Mouse (Mus musculus) layer of hippocampus, adult 2 months (tissue): ENCODE data around the gene Cnnm3. TPM values are rescaled to one million over a fixed set of nuclear protein-coding genes. Genes with fewer than 3 reads are reported as not detected.
A peak's percentile ranks its signal among the peaks of the same experiment; 100 is the strongest.

ENCODE experiments used
- DNase-seq, 2 experiments: peaks; one replicate each; pipeline ENCODE4 v3.0.0; 2022; ENCODE audit warnings: low spot score in 2 of 2
- H3K27ac ChIP-seq: fragments of 200-600 bp; 2 replicates; pipeline ENCODE4 v1.8.1; 2022
- H3K4me3 ChIP-seq: fragments of 200-600 bp; 2 replicates; pipeline ENCODE4 v1.8.1; 2022; ENCODE audit warnings: mild to moderate bottlenecking
- CTCF ChIP-seq: fragments of 200-600 bp; conservative IDR thresholded peaks from 2 replicates; pipeline ENCODE4 v1.8.1; 2022; ENCODE audit warnings: antibody characterized with exemption, mild to moderate bottlenecking, moderate library complexity
- total RNA-seq, 2 experiments: library from RNA; stranded (reverse); gene quantifications; 2 replicates each; pipeline ENCODE4 v1.2.3; 2021

Cnnm3 gene
- total RNA-seq, 2 experiments from 2014 or later, result 33.1 to 38.1 TPM

- Histone ChIP-seq H3K27ac (peak overlapping the region; percentile 98), H3K4me3 (peak overlapping the region; percentile 87)
- TF ChIP-seq CTCF, result peak; percentile 44
- DNase-seq, result peak; percentile 49 to 71
These were observed 45.9 kb downstream of the Cnnm3 start for GRCm38 (mm10) chr1:36557457-36558011.

GRCm38 (mm10) chr1:36558031-36558993 is 46.6 kb downstream of the Cnnm3 start, which contains the start of gene Sema4c:
Gene Sema4c (minus strand): TSS chr1:36558349.
- Histone ChIP-seq H3K27ac (peak within 1 kb of the TSS; percentile 98), H3K4me3 (peak within 1 kb of the TSS; percentile 87)
- peak; percentile 62 to 74 for DNase-seq
- peak; percentile 38 for TF ChIP-seq CTCF

DNA sequence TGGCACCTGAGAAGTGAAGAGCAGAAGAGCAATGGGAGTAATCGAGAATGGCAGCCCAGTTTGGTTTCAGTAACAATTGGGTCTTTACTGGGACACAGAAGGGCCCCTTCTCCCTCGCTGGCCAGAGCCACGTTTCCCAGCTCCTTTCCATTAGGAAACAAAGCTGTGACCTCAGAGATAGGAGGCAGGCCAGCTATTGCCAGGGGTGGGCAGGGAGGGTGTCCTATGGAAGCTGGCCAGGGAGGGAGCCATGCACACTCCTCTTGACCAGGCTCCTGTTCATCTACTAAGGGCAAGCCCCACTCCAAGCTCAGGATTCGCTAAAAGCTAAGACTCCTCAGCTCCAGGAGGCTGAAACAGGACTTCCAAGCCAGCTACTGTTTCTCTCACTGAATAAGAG is 47.6 kb downstream of the Cnnm3 start:
- Histone ChIP-seq H3K4me3 (no peak overlapping the region), H3K27ac (no peak overlapping the region)
- DNase-seq, result no peak
- no peak for TF ChIP-seq CTCF

- Histone ChIP-seq H3K27ac (no peak overlapping the region), H3K4me3 (no peak overlapping the region)
- no peak for DNase-seq
- no peak for TF ChIP-seq CTCF
These were observed 48.2 kb downstream of the Cnnm3 start for GRCm38 (mm10) chr1:36559888-36560287.

DNA sequence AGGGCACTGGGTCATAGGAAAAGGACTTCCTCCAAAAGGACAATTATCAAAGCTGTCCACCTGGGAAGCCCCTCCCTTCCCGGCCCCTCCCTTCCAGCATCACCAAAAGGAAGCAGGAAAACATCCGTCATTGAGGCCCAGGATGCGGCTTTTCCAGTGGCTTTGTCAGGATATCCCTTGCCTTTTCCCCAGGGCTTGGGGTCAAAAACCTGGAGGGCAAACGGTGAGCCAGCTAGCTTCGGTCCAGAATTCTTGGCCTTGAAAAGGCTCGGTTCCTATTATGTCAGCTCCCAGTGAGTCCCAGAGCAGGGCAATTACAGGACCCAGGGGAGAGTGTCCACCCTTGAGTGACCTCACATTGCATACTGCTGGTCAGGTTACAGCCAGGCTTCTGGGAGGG is 49.2 kb downstream of the Cnnm3 start:
- Histone ChIP-seq H3K4me3 (no peak overlapping the region), H3K27ac (no peak overlapping the region)
- no peak for TF ChIP-seq CTCF
- no peak for DNase-seq

- H3K27ac ChIP-seq, result no peak overlapping the region
- no peak overlapping the region for H3K4me3 ChIP-seq
- no peak for TF ChIP-seq CTCF
- DNase-seq, result no peak
These were observed 50.7 kb downstream of the Cnnm3 start for GRCm38 (mm10) chr1:36562388-36562787.

GRCm38 (mm10) chr1:36563197-36563596 is 51.5 kb downstream of the Cnnm3 start:
- no peak overlapping the region for H3K4me3 ChIP-seq
- TF ChIP-seq CTCF, result no peak
- no peak overlapping the region for H3K27ac ChIP-seq
- DNase-seq, result no peak

- no peak overlapping the region for H3K4me3 ChIP-seq
- no peak for TF ChIP-seq CTCF
- DNase-seq, result no peak
- no peak overlapping the region for H3K27ac ChIP-seq
These were observed 52.0 kb downstream of the Cnnm3 start for GRCm38 (mm10) chr1:36563632-36564031.

GRCm38 (mm10) chr1:36564101-36564500 is 52.4 kb downstream of the Cnnm3 start:
- H3K4me3 ChIP-seq, result no peak overlapping the region
- no peak for TF ChIP-seq CTCF
- H3K27ac ChIP-seq, result no peak overlapping the region
- DNase-seq, result no peak

DNA sequence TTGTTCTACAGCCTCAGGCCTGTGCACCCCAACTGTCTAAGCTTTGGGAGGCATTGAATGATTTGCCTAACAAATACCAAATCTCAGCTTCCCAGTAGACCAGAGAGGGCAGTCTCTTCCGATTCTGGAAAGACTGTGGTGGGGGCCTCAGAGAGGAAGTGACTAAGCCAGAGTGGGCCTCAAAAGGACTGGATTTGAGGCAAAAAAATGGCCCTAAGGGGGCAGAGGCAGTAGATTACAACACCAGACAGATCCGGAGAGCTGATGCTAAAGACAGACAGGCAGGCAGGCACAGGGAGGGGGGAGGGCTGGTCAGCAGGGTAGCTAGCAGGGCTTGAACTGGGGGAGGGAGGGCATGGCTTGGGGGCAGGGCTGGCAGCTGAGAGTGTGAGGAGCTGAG is 54.8 kb downstream of the Cnnm3 start:
- TF ChIP-seq CTCF, result no peak
- no peak overlapping the region for H3K4me3 ChIP-seq
- no peak overlapping the region for H3K27ac ChIP-seq
- no peak for DNase-seq

DNA sequence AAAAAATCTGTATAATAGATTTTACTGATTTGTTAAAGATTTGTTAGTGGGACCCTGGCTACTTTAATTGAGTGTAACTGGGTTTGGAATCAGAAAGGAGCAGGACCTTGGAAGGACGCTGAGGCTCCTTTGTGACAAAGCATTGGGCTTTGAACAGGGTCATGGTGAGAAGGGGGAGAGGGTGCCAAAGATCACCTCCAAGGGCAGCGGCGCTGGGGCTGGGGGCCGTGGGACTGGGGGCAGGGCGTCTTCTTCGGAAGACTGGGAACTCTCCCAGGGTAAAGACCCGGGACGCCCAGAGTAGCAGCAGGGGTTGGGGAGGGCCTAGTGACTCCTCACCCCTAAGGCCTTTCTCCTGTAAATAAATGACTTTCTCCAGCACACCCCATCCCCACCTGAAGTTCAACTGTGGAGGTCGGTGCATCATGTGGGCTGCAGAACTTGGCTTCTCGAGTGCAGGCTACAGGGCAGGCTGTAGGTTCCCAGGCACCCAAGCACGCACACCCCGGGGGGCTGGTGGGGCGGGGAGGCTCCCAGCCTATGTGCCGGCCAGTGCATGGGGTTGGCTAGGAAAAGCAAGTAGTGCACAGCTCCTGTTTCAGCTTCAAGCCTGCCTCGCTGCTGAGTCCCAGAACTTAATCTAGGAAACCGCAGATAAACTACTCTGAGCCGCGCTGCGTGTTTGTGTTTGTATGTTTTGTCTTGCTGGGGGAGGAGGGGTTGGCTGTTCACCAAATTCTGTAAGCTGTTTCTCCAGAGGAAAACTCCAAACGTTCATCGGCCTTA is 56.3 kb downstream of the Cnnm3 start:
- DNase-seq, result no peak
- TF ChIP-seq CTCF, result no peak
- no peak overlapping the region for H3K4me3 ChIP-seq
- H3K27ac ChIP-seq, result no peak overlapping the region

GRCm38 (mm10) chr1:36568776-36569175 is 57.1 kb downstream of the Cnnm3 start:
- Histone ChIP-seq H3K4me3 (no peak overlapping the region), H3K27ac (0 out of 2 replicates have a peak overlapping the region, but pooled peaks have one; percentile 23)
- DNase-seq, result no peak
- TF ChIP-seq CTCF, result no peak
